16 mouse cellular contexts compared by ENCODE assay signal in genomic region chr13:34152695-34153094, GRCm38 (mm10). TPM values are rescaled to one million over a fixed set of nuclear protein-coding genes. Genes with fewer than 3 reads are reported as not detected.
DNase-seq lines count a peak whose midpoint lies in the region; ATAC-seq lines count a peak whose summit lies in the region.
"Had no signal": no experiment of that assay in that cellular context is flagged by ENCODE, and none has a peak within 500 bp of the region (broad histone marks: within the 10 kb centered on the region; RNA-seq: fewer than 3 reads in every experiment).

No protein-coding gene starts in this region.

- 64% methylated on average over 7 of the region's 7 CpGs for WGBS in heart, embryonic 10.5 days
- 64% methylated on average over 7 of the region's 7 CpGs for WGBS in embryonic facial prominence, embryonic 11.5 days

- intact Hi-C loops in gastrocnemius, postnatal 14 days (cut with DNase I; ENCODE audit: low total_unique reads), result no loop called here

- no peak overlapping the region for H3K4me3 ChIP-seq in heart, embryonic 10.5 days
- H3K4me3 ChIP-seq in embryonic facial prominence, embryonic 11.5 days (ENCODE audit: low read depth, low read length), result no peak overlapping the region
- H3K4me3 ChIP-seq: midbrain, embryonic 13.5 days had no signal

- peaks cover 52% of the 10 kb centered on the region for H3K4me1 ChIP-seq in heart, embryonic 10.5 days
- H3K4me1 ChIP-seq in embryonic facial prominence, embryonic 11.5 days (ENCODE audit: control insufficient read depth, insufficient read depth, low read length), result no peaks in the 10 kb centered on the region

- no peak overlapping the region for H3K9ac ChIP-seq in embryonic facial prominence, embryonic 11.5 days (replicated peaks; ENCODE audit: low read length)
- H3K9ac ChIP-seq: lung, embryonic 14.5 days; midbrain, embryonic 13.5 days had no signal

- no peaks in the 10 kb centered on the region for H3K9me3 ChIP-seq in heart, embryonic 10.5 days
- no peaks in the 10 kb centered on the region for H3K9me3 ChIP-seq in embryonic facial prominence, embryonic 11.5 days (replicated peaks; ENCODE audit: control insufficient read depth, low read length)
- H3K9me3 ChIP-seq: midbrain, embryonic 13.5 days had no signal

- no peak for ATAC-seq in embryonic facial prominence, embryonic 11.5 days (replicated peaks; ENCODE audit: insufficient number of reproducible peaks, low FRiP score, low TSS enrichment, low read depth)
- ATAC-seq: inflammation-experienced regulatory T-cells, adult 6 months; midbrain, embryonic 13.5 days had no signal

- no peak overlapping the region for H3K4me2 ChIP-seq in embryonic facial prominence, embryonic 11.5 days (ENCODE audit: low read depth, low read length)
- H3K4me2 ChIP-seq: liver, embryonic 11.5 days; lung, embryonic 14.5 days; midbrain, embryonic 13.5 days had no signal

- H3K27me3 ChIP-seq in heart, embryonic 10.5 days (ENCODE audit: insufficient read depth, poor library complexity, severe bottlenecking), result no peaks in the 10 kb centered on the region
- no peaks in the 10 kb centered on the region for H3K27me3 ChIP-seq in embryonic facial prominence, embryonic 11.5 days (ENCODE audit: control insufficient read depth, insufficient read depth, low read length)
- H3K27me3 ChIP-seq: midbrain, embryonic 13.5 days had no signal

- H3K36me3 ChIP-seq in heart, embryonic 10.5 days, result no peaks in the 10 kb centered on the region
- H3K36me3 ChIP-seq in embryonic facial prominence, embryonic 11.5 days (replicated peaks; ENCODE audit: control insufficient read depth, insufficient read depth, low read depth, low read length), result no peaks in the 10 kb centered on the region
- H3K36me3 ChIP-seq: midbrain, embryonic 13.5 days had no signal

- DNase-seq in heart, embryonic 10.5 days (ENCODE audit: low spot score), result no peak
- no peak for DNase-seq in heart, adult 9 months (ENCODE audit: low spot score in 2 of 2)
- DNase-seq in layer of hippocampus, adult 9-11 months, result peak; percentile 1
- DNase-seq in layer of hippocampus, adult 11-12 months (ENCODE audit: low spot score), result no peak
- DNase-seq in embryonic facial prominence, embryonic 11.5 days (ENCODE audit: low spot score), result peak; percentile 34
- no peak for DNase-seq in gastrocnemius, postnatal 14 days
- no peak for DNase-seq in adrenal gland, postnatal 4 days (ENCODE audit: low spot score in 2 of 2)
- DNase-seq: adrenal gland, postnatal 36 days; heart, postnatal 36 days; left cerebral cortex, postnatal 4 days; lung, embryonic 14.5 days; thymus, postnatal 4 days had no signal

- 0 out of 2 replicates have a peak overlapping the region, but pooled peaks have one; percentile 36 for H3K27ac ChIP-seq in heart, embryonic 10.5 days
- H3K27ac ChIP-seq in embryonic facial prominence, embryonic 11.5 days (replicated peaks; ENCODE audit: low read depth, low read length), result no peak overlapping the region
- H3K27ac ChIP-seq: macrophage had no signal

RNA-seq across cellular contexts. Expression of gene Psmg4, which starts 10.1 kb away (rescaled TPM):
- polyA plus RNA-seq in heart, embryonic 10.5 days (2016; fragmentation: Nextera tagmentation; extraction: Ambion mirVana), result 66.6 and 70.3 TPM in 2 replicates
- 101 and 108 TPM in 2 replicates for polyA plus RNA-seq in embryonic facial prominence, embryonic 11.5 days (2014; fragmentation: Nextera tagmentation; extraction: Ambion mirVana)
- 10 to 100 TPM; 26.0 to 26.9 TPM for total RNA-seq in gastrocnemius, postnatal 14 days (2021)
- 10 to 100 TPM; 45.2 to 50.0 TPM for total RNA-seq in adrenal gland, postnatal 4 days (2021)

RNA-seq across cellular contexts. Expression of gene Tubb2b, which starts 22.4 kb away (rescaled TPM):
- polyA plus RNA-seq in heart, embryonic 10.5 days (2016; fragmentation: Nextera tagmentation; extraction: Ambion mirVana), result 18.8 and 30.7 TPM in 2 replicates
- polyA plus RNA-seq in embryonic facial prominence, embryonic 11.5 days (2014; fragmentation: Nextera tagmentation; extraction: Ambion mirVana), result 77.6 and 88.3 TPM in 2 replicates
- 1 to 10 TPM; 5.8 to 7.5 TPM for total RNA-seq in gastrocnemius, postnatal 14 days (2021)
- 100 to 1,000 TPM in 1 of 2 experiments, 10 to 100 TPM in 1; 59.8 to 108 TPM for total RNA-seq in adrenal gland, postnatal 4 days (2021)

Comparison
In these comparisons a context has a peak if more than half of its experiments do, and no peak if none do; other contexts are left out.
1. DNase-seq: peak in layer of hippocampus, adult 9-11 months (single experiment) and embryonic facial prominence, embryonic 11.5 days (single experiment); none in heart, embryonic 10.5 days (single experiment), heart, adult 9 months (0 of 2), layer of hippocampus, adult 11-12 months (single experiment), gastrocnemius, postnatal 14 days (single experiment) and adrenal gland, postnatal 4 days (0 of 2).
2. RNA of gene Tubb2b, which starts 22.4 kb away (total RNA-seq): 59.8 to 108 TPM in adrenal gland, postnatal 4 days; 5.8 to 7.5 TPM in gastrocnemius, postnatal 14 days; every median in the first group is over 4 times any median in the second.